Mouse (Mus musculus) splenic B cell, adult 2 months (primary cell): ENCODE measurements around the gene Ypel2.

Experiments
- DNase-seq: peaks from one replicate; pipeline ENCODE4 v3.0.0-alpha.2; 2011; ENCODE audit warnings: low read depth, low spot score
- H3K27me3 ChIP-seq: 2 replicates; pipeline ENCODE4 v1.6.1; 2012; ENCODE audit warnings: mild to moderate bottlenecking, low read length, moderate library complexity, mixed read lengths; ENCODE audit not compliant: control insufficient read depth, poor library complexity, insufficient read depth, severe bottlenecking
- H3K36me3 ChIP-seq: 2 replicates; pipeline ENCODE4 v1.6.1; 2012; ENCODE audit warnings: mild to moderate bottlenecking, low read length, moderate library complexity, mixed read lengths; ENCODE audit not compliant: control insufficient read depth, poor library complexity, insufficient read depth, severe bottlenecking

The Ypel2 gene

GRCm38 (mm10) chr11:86917536-86917935 lies 76.0 kb downstream of the Ypel2 start:
- DNase-seq, result no peak
- Histone ChIP-seq H3K27me3 (no peaks in the 10 kb centered on the region; the same call in 1 of the 2 replicates), H3K36me3 (no peaks in the 10 kb centered on the region)

- Histone ChIP-seq H3K27me3 (no peaks in the 10 kb centered on the region; the same call in 1 of the 2 replicates), H3K36me3 (no peaks in the 10 kb centered on the region)
- no peak for DNase-seq
Observed at GRCm38 (mm10) chr11:86916596-86917249, 76.8 kb downstream of the Ypel2 start.

- H3K27me3 ChIP-seq, result no peaks in the 10 kb centered on the region; the same call in 1 of the 2 replicates
- no peak for DNase-seq
- no peaks in the 10 kb centered on the region for H3K36me3 ChIP-seq
Observed at GRCm38 (mm10) chr11:86914329-86914728, 79.2 kb downstream of the Ypel2 start.

- H3K27me3 ChIP-seq, result no peaks in the 10 kb centered on the region; the same call in 1 of the 2 replicates
- H3K36me3 ChIP-seq, result no peaks in the 10 kb centered on the region
- DNase-seq, result peak; percentile 30
Observed at GRCm38 (mm10) chr11:86910244-86910643, 83.3 kb downstream of the Ypel2 start.

- H3K36me3 ChIP-seq, result no peaks in the 10 kb centered on the region
- no peak for DNase-seq
Observed at GRCm38 (mm10) chr11:86909028-86909427, 84.5 kb downstream of the Ypel2 start.

GRCm38 (mm10) chr11:86907889-86908590 lies 85.5 kb downstream of the Ypel2 start:
- H3K27me3 ChIP-seq, result no peaks in the 10 kb centered on the region; the same call in 1 of the 2 replicates
- no peaks in the 10 kb centered on the region for H3K36me3 ChIP-seq
- DNase-seq, result peak; percentile 72

More at GRCm38 (mm10) chr11:86909028-86909427, 84.5 kb downstream of the Ypel2 start:
- no peaks in the 10 kb centered on the region; the same call in 1 of the 2 replicates for H3K27me3 ChIP-seq

- H3K27me3 ChIP-seq, result no peaks in the 10 kb centered on the region
- DNase-seq, result peak; percentile 25
- no peaks in the 10 kb centered on the region for H3K36me3 ChIP-seq
Observed at GRCm38 (mm10) chr11:86906767-86907662, 86.5 kb downstream of the Ypel2 start.

GRCm38 (mm10) chr11:86906257-86906656 lies 87.2 kb downstream of the Ypel2 start:
- Histone ChIP-seq H3K36me3 (no peaks in the 10 kb centered on the region), H3K27me3 (no peaks in the 10 kb centered on the region)
- peak; percentile 21 for DNase-seq

- Histone ChIP-seq H3K36me3 (no peaks in the 10 kb centered on the region), H3K27me3 (no peaks in the 10 kb centered on the region)
- DNase-seq, result no peak
Observed at GRCm38 (mm10) chr11:86905261-86905660, 88.2 kb downstream of the Ypel2 start.

- no peak for DNase-seq
- no peaks in the 10 kb centered on the region for H3K27me3 ChIP-seq
- no peaks in the 10 kb centered on the region for H3K36me3 ChIP-seq
Observed at GRCm38 (mm10) chr11:86904706-86905105, 88.8 kb downstream of the Ypel2 start.

- no peak for DNase-seq
- Histone ChIP-seq H3K36me3 (no peaks in the 10 kb centered on the region), H3K27me3 (no peaks in the 10 kb centered on the region)
Observed at GRCm38 (mm10) chr11:86898367-86898766, 95.1 kb downstream of the Ypel2 start.

- Histone ChIP-seq H3K36me3 (no peaks in the 10 kb centered on the region), H3K27me3 (no peaks in the 10 kb centered on the region)
- no peak for DNase-seq
Observed at GRCm38 (mm10) chr11:86895567-86895966, 97.9 kb downstream of the Ypel2 start.

GRCm38 (mm10) chr11:86895156-86895555 lies 98.4 kb downstream of the Ypel2 start:
- no peak for DNase-seq
- Histone ChIP-seq H3K36me3 (no peaks in the 10 kb centered on the region), H3K27me3 (no peaks in the 10 kb centered on the region)

- DNase-seq, result peak; percentile 69
- Histone ChIP-seq H3K27me3 (no peaks in the 10 kb centered on the region), H3K36me3 (no peaks in the 10 kb centered on the region)
Observed at GRCm38 (mm10) chr11:86894171-86894577, 99.3 kb downstream of the Ypel2 start.
